Mouse (Mus musculus): Measurements from ENCODE around the gene Sae1. TPM values are rescaled to one million over a fixed set of nuclear protein-coding genes. Genes with fewer than 3 reads are reported as not detected.
"Not testable (repeated sequence)": the region's sequence is repeated elsewhere in the genome, so short reads cannot be mapped to it uniquely, and the experiment has no call there.

Sae1 gene
- polyA plus RNA-seq, 1 experiment from 2014 or later = 98.0 TPM

GRCm38 (mm10) chr7:16401991-16402431 is 14.4 kb upstream of the Sae1 start:
- Histone ChIP-seq H3K4me1 (replicated peaks) (peaks cover 51% of the 10 kb centered on the region), H3K9me3 (replicated peaks) (no peaks in the 10 kb centered on the region), H3K27ac (replicated peaks) (peak overlapping the region; percentile 99), H3K9ac (peak overlapping the region; percentile 100), H3K36me3 (replicated peaks) (peaks cover 3% of the 10 kb centered on the region; the same call in 1 of the 2 replicates), H3K27me3 (no peaks in the 10 kb centered on the region), H3K4me3 (replicated peaks) (peak overlapping the region; percentile 83), H3K4me2 (peak overlapping the region; percentile 86)
- peak; percentile 16 for ATAC-seq (ENCODE audit: insufficient read depth)
- under 1% methylated on average over 17 of the region's 17 CpGs for WGBS (ENCODE audit: insufficient replicate concordance)

GRCm38 (mm10) chr7:16400689-16401611 is 13.3 kb upstream of the Sae1 start, which contains the start of gene Zc3h4:
TSS of gene Zc3h4 (plus strand) at chr7:16400910.
- Histone ChIP-seq H3K4me2 (peak within 1 kb of the TSS; percentile 86), H3K4me1 (replicated peaks) (peaks cover 45% of the 10 kb centered on the region), H3K27me3 (no peaks in the 10 kb centered on the region), H3K4me3 (replicated peaks) (peak within 1 kb of the TSS; percentile 83), H3K9me3 (replicated peaks) (no peaks in the 10 kb centered on the region), H3K27ac (replicated peaks) (peak within 1 kb of the TSS; percentile 99), H3K9ac (peak within 1 kb of the TSS; percentile 100), H3K36me3 (replicated peaks) (0 out of 2 replicates have a peak, but pooled peaks cover 3% of the 10 kb centered on the region)
- WGBS (ENCODE audit: insufficient replicate concordance) = 1% methylated on average over 77 of the region's 85 CpGs
- peak; percentile 51 for ATAC-seq (ENCODE audit: insufficient read depth)

DNA sequence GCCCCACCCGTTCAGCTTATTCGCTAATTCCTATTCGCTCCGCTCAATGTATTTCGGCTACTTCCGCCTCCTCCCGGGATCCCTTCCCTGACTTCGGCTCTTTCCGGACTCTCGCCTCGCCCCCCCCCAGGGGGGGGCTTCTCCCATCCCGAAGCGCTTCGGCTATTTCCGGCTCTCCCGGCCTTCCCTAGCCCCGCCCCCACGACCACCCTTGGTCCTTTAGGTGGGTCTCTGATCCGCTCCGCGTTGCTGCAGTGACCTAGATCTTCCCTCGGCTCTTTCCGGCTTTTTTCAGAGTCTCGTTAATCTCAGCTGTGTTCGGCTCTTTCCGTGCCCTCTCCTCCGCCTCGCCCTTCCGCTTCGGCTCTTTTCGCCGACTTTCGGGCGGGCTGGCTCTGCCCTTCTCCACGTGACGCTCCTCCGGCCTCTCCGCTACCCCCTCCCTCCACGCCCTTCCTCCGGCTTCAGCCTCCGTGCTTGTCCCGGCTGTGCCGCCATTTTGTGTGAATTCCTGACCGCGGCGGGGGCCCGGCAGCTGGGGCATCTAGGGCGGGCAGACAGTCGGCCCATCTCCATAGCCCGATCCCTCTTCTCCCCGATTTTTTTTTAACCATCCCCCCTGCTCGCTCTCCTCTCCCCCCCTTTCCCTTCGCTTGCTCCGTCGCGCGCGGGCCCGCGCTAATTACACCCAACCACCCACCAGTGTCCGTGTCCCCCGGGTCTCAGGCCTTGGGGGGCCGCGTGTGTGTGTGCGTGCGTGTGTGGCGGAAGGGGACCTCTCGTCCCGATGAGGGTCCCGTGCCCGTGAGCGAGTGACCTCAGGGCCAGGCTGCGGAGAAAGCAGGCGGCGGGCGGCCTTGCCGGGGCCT is 12.4 kb upstream of the Sae1 start:
- peak overlapping the region; percentile 86 for H3K4me2 ChIP-seq
- H3K9ac ChIP-seq = peak overlapping the region; percentile 100
- H3K4me3 ChIP-seq (replicated peaks) = peak overlapping the region; percentile 83
- H3K4me1 ChIP-seq (replicated peaks) = peaks cover 36% of the 10 kb centered on the region
- peak; percentile 76 for ATAC-seq (ENCODE audit: insufficient read depth)
- H3K36me3 ChIP-seq (replicated peaks) = 0 out of 2 replicates have a peak, but pooled peaks cover 3% of the 10 kb centered on the region
- H3K27me3 ChIP-seq = no peaks in the 10 kb centered on the region
- H3K27ac ChIP-seq (replicated peaks) = peak overlapping the region; percentile 99
- WGBS (ENCODE audit: insufficient replicate concordance) = under 1% methylated on average over 77 of the region's 77 CpGs
- H3K9me3 ChIP-seq (replicated peaks) = no peaks in the 10 kb centered on the region

GRCm38 (mm10) chr7:16399098-16399819 is 11.7 kb upstream of the Sae1 start:
- 1% methylated on average over 31 of the region's 31 CpGs for WGBS (ENCODE audit: insufficient replicate concordance)
- Histone ChIP-seq H3K27ac (replicated peaks) (peak overlapping the region; percentile 99), H3K27me3 (no peaks in the 10 kb centered on the region), H3K4me3 (replicated peaks) (peak overlapping the region; percentile 83), H3K4me1 (replicated peaks) (peaks cover 28% of the 10 kb centered on the region), H3K4me2 (peak overlapping the region; percentile 86), H3K9ac (peak overlapping the region; percentile 100), H3K36me3 (replicated peaks) (0 out of 2 replicates have a peak, but pooled peaks cover 3% of the 10 kb centered on the region), H3K9me3 (replicated peaks) (no peaks in the 10 kb centered on the region)
- peak; percentile 65 for ATAC-seq (ENCODE audit: insufficient read depth)

GRCm38 (mm10) chr7:16398387-16399050 is 10.9 kb upstream of the Sae1 start:
- peak overlapping the region; percentile 83 for H3K4me3 ChIP-seq (replicated peaks)
- ATAC-seq (ENCODE audit: insufficient read depth) = no peak
- 54% methylated on average over 3 of the region's 3 CpGs for whole genome bisulfite sequencing (ENCODE audit: insufficient replicate concordance)

DNA sequence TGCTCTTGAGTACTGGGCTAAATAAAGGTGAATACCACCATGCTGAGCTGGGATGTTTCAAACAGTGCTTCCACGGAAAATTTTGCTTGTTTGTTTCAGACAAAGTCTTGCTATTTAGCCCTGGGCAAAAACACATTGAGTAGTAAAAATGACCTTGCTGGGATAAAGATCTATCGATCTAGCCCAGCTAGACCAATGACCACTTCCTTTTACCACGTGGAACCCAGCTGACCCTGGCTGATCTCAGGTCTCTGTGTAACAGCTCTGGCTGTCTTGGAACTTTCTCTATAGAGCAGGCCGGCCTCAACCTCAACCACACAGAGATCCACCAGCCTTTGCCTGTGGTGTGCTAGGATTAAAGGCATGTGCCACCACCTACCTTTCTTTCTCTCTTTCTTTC is 9.9 kb upstream of the Sae1 start:
- peaks cover 16% of the 10 kb centered on the region for H3K4me1 ChIP-seq (replicated peaks)
- no peak for ATAC-seq (ENCODE audit: insufficient read depth)
- H3K9ac ChIP-seq = no peak overlapping the region
- H3K9me3 ChIP-seq (replicated peaks) = no peaks in the 10 kb centered on the region
- 0 out of 2 replicates have a peak overlapping the region, but pooled peaks have one; percentile 11 for H3K27ac ChIP-seq (replicated peaks)
- H3K27me3 ChIP-seq = no peaks in the 10 kb centered on the region
- WGBS (ENCODE audit: insufficient replicate concordance) = 39% methylated on average over 4 of the region's 4 CpGs
- H3K4me2 ChIP-seq = no peak overlapping the region
- H3K36me3 ChIP-seq (replicated peaks) = no peaks in the 10 kb centered on the region
- H3K4me3 ChIP-seq (replicated peaks) = no peak overlapping the region

More at GRCm38 (mm10) chr7:16398387-16399050, 10.9 kb upstream of the Sae1 start:
- Histone ChIP-seq H3K27me3 (no peaks in the 10 kb centered on the region), H3K36me3 (replicated peaks) (0 out of 2 replicates have a peak, but pooled peaks cover 3% of the 10 kb centered on the region), H3K27ac (replicated peaks) (peak overlapping the region; percentile 99), H3K9me3 (replicated peaks) (no peaks in the 10 kb centered on the region), H3K4me2 (peak overlapping the region; percentile 86), H3K4me1 (replicated peaks) (peaks cover 22% of the 10 kb centered on the region), H3K9ac (peak overlapping the region; percentile 100)

GRCm38 (mm10) chr7:16395944-16396343 is 8.3 kb upstream of the Sae1 start:
- ATAC-seq (ENCODE audit: insufficient read depth) = no peak

GRCm38 (mm10) chr7:16392923-16393322 is 5.3 kb upstream of the Sae1 start:
- no peak for ATAC-seq (ENCODE audit: insufficient read depth)
- H3K4me3 ChIP-seq (replicated peaks) = no peak overlapping the region
- H3K4me1 ChIP-seq (replicated peaks) = peaks cover 10% of the 10 kb centered on the region
- H3K27ac ChIP-seq (replicated peaks) = no peak overlapping the region
- H3K9ac ChIP-seq = no peak overlapping the region
- no peaks in the 10 kb centered on the region for H3K27me3 ChIP-seq
- no peaks in the 10 kb centered on the region for H3K9me3 ChIP-seq (replicated peaks)
- no peak overlapping the region for H3K4me2 ChIP-seq
- H3K36me3 ChIP-seq (replicated peaks) = no peaks in the 10 kb centered on the region
- 38% methylated on average over 4 of the region's 4 CpGs for WGBS (ENCODE audit: insufficient replicate concordance)

More at GRCm38 (mm10) chr7:16395944-16396343, 8.3 kb upstream of the Sae1 start:
- Histone ChIP-seq H3K4me1 (replicated peaks) (peaks cover 16% of the 10 kb centered on the region), H3K36me3 (replicated peaks) (no peaks in the 10 kb centered on the region), H3K9ac (no peak overlapping the region), H3K9me3 (replicated peaks) (no peaks in the 10 kb centered on the region), H3K4me3 (replicated peaks) (no peak overlapping the region), H3K27me3 (no peaks in the 10 kb centered on the region), H3K4me2 (no peak overlapping the region), H3K27ac (replicated peaks) (no peak overlapping the region)
- 3% methylated on average over 2 of the region's 2 CpGs for WGBS (ENCODE audit: insufficient replicate concordance)

GRCm38 (mm10) chr7:16389942-16390341 is 2.3 kb upstream of the Sae1 start:
- peaks cover 32% of the 10 kb centered on the region for H3K4me1 ChIP-seq (replicated peaks)
- not testable (repeated sequence) for H3K4me2 ChIP-seq; H3K36me3 ChIP-seq (replicated peaks); ATAC-seq (ENCODE audit: insufficient read depth); H3K4me3 ChIP-seq (replicated peaks); H3K9me3 ChIP-seq (replicated peaks); H3K27ac ChIP-seq (replicated peaks); H3K9ac ChIP-seq; H3K27me3 ChIP-seq
- WGBS (ENCODE audit: insufficient replicate concordance) = 55% methylated on average over 2 of the region's 2 CpGs

DNA sequence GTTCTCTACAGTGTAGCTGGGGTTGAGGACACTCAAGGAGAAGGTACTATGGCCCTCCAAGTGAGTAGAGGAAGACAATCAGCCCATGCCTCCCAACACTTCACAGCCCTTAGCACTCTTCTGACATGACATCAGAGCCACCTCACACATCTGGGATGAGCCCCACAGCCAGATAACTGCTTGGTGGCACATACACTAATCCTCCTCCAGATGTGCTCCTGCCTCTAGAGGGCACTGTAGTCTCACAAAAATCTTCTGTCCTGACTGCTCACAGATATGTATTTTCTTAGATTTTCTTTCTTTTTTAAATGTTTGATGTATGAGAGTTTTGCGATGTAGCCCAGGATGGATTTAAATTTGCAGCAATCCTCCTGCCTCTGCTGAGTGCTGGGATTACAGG is 11.1 kb downstream of the Sae1 start:
- Histone ChIP-seq H3K4me1 (replicated peaks) (0 out of 2 replicates have a peak, but pooled peaks cover 5% of the 10 kb centered on the region), H3K9me3 (replicated peaks) (no peaks in the 10 kb centered on the region), H3K4me3 (replicated peaks) (no peak overlapping the region), H3K4me2 (no peak overlapping the region), H3K27ac (replicated peaks) (no peak overlapping the region), H3K27me3 (no peaks in the 10 kb centered on the region), H3K9ac (no peak overlapping the region), H3K36me3 (replicated peaks) (peaks cover 80% of the 10 kb centered on the region)
- ATAC-seq (ENCODE audit: insufficient read depth) = peak; percentile 25; the same call in 1 of the 2 replicates
- 84% methylated on average over 1 of the region's 1 CpGs for WGBS (ENCODE audit: insufficient replicate concordance)
